Mouse (Mus musculus): ENCODE measurements around the gene Coro2a. TPM values are rescaled to one million over a fixed set of nuclear protein-coding genes. Genes with fewer than 3 reads are reported as not detected.

The Coro2a gene
- total RNA-seq, 1 experiment: 2.5 TPM

DNA sequence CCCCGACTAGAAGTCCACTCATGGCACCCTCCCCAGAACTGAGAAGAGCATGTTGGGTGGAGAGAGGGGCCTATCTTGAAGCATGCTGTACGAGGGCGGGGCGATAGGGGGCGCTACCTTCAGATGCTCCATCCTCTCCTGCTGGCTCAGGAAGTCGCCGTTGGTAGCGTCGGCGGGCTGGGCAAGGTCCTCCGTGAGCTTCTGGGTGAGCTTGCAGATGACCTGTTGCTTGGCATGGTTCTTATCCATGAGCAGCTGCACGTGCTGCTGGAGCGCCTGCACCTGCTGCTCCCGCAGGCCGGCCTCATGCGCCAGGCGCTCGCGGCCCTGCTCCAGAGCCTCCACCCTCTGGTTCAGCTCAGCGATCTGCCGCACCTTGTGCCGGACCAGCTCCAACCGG, 18.3 kb upstream of the Coro2a start:
- Histone ChIP-seq H3K36me3 (ENCODE audit: control insufficient read depth, insufficient read depth, low read length, poor library complexity, severe bottlenecking) (peaks cover 5% of the 10 kb centered on the region; the same call in 1 of the 2 replicates), H3K9me3 (ENCODE audit: control insufficient read depth, insufficient read depth, low read depth, low read length) (no peaks in the 10 kb centered on the region), H3K27ac (ENCODE audit: insufficient read depth, low read depth, low read length, poor library complexity, severe bottlenecking) (no peak overlapping the region), H3K9ac (ENCODE audit: insufficient read depth, low read depth, low read length, poor library complexity, severe bottlenecking) (peak overlapping the region; percentile 56), H3K4me3 (ENCODE audit: insufficient read depth in 1 of 2, low read depth in 1 of 2, low read length in 2 of 2, poor library complexity in 1 of 2, severe bottlenecking in 1 of 2) (peak overlapping the region; percentile 60 to 63), H3K4me1 (ENCODE audit: control insufficient read depth in 2 of 2, insufficient read depth in 2 of 2, low read length in 2 of 2, poor library complexity in 1 of 2) (peaks cover 2 to 4% of the 10 kb centered on the region in 2 experiments; a peak in 1 of 4 replicates)
- in situ Hi-C loops (cut with MboI; ENCODE audit: low sequenced_read_pairs in 2 of 2, unreplicated experiment in 2 of 2): no loop called here
- no peak for DNase-seq (ENCODE audit: low read depth, low spot score)
- TF ChIP-seq MAFK (IDR thresholded peaks at IDR 0.05; ENCODE audit: insufficient read depth, low read depth, low read length): no peak
- TF ChIP-seq ZC3H11A (IDR thresholded peaks at IDR 0.05; ENCODE audit: borderline replicate concordance, low read depth, low read length): no peak
- TF ChIP-seq HCFC1 (IDR thresholded peaks at IDR 0.05; ENCODE audit: borderline replicate concordance, insufficient read depth, low read length): no peak
- TF ChIP-seq ZNF384 (IDR thresholded peaks at IDR 0.05; ENCODE audit: low read depth, low read length): no peak
- TF ChIP-seq CHD2 (IDR thresholded peaks at IDR 0.05; ENCODE audit: low read depth, low read length): no peak

DNA sequence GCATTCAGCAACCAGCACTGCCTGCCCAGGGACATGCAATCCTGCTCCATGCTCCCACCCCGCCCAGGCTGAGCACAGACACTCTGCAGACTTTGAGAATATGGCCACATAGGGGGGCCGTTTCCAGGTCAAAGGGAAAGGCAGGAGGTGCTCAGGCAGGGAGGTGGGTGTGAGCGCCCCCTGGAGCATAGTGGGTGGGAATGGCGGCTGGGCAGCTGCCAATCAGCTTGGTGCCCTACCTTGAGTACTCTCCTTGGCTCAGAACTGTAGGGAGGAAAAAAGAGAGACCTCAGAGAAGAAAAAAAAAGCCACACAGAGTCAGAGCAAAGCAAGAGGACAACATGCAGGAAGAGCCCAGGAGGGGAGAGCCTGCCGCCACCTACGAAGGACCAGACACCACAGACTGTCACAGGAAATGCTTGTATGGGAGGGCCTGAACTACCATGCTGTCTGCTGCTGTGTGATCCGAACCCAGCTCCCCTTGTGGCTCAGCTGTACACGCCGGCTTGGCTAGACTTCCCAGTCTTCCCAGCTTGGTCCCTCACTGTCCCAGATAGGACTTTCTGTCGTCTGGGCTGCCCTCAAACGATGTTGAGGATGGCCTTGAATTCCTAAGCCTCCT, 16.3 kb upstream of the Coro2a start:
- H3K4me3 ChIP-seq (ENCODE audit: insufficient read depth in 1 of 2, low read depth in 1 of 2, low read length in 2 of 2, poor library complexity in 1 of 2, severe bottlenecking in 1 of 2): no peak overlapping the region
- H3K9me3 ChIP-seq (ENCODE audit: control insufficient read depth, insufficient read depth, low read depth, low read length): no peaks in the 10 kb centered on the region
- no peak overlapping the region for H3K27ac ChIP-seq (ENCODE audit: insufficient read depth, low read depth, low read length, poor library complexity, severe bottlenecking)
- in situ Hi-C loops (cut with MboI; ENCODE audit: low sequenced_read_pairs in 2 of 2, unreplicated experiment in 2 of 2): no loop called here
- no peak for DNase-seq (ENCODE audit: low read depth, low spot score)
- H3K4me1 ChIP-seq (ENCODE audit: control insufficient read depth in 2 of 2, insufficient read depth in 2 of 2, low read length in 2 of 2, poor library complexity in 1 of 2): peaks cover 4 to 8% of the 10 kb centered on the region in 2 experiments; a peak in 1 of 4 replicates
- H3K9ac ChIP-seq (ENCODE audit: insufficient read depth, low read depth, low read length, poor library complexity, severe bottlenecking): no peak overlapping the region; the same call in 1 of the 2 replicates
- TF ChIP-seq ZC3H11A (IDR thresholded peaks at IDR 0.05; ENCODE audit: borderline replicate concordance, low read depth, low read length) (no peak), MAFK (IDR thresholded peaks at IDR 0.05; ENCODE audit: insufficient read depth, low read depth, low read length) (no peak), ZNF384 (IDR thresholded peaks at IDR 0.05; ENCODE audit: low read depth, low read length) (no peak), HCFC1 (IDR thresholded peaks at IDR 0.05; ENCODE audit: borderline replicate concordance, insufficient read depth, low read length) (no peak), CHD2 (IDR thresholded peaks at IDR 0.05; ENCODE audit: low read depth, low read length) (no peak)
- peaks cover 3% of the 10 kb centered on the region; the same call in 1 of the 2 replicates for H3K36me3 ChIP-seq (ENCODE audit: control insufficient read depth, insufficient read depth, low read length, poor library complexity, severe bottlenecking)

- H3K9ac ChIP-seq (ENCODE audit: insufficient read depth, low read depth, low read length, poor library complexity, severe bottlenecking): no peak overlapping the region
- peaks cover 3% of the 10 kb centered on the region; the same call in 1 of the 2 replicates for H3K36me3 ChIP-seq (ENCODE audit: control insufficient read depth, insufficient read depth, low read length, poor library complexity, severe bottlenecking)
- DNase-seq (ENCODE audit: low read depth, low spot score): no peak
- no peak overlapping the region for H3K27ac ChIP-seq (ENCODE audit: insufficient read depth, low read depth, low read length, poor library complexity, severe bottlenecking)
- TF ChIP-seq MAFK (IDR thresholded peaks at IDR 0.05; ENCODE audit: insufficient read depth, low read depth, low read length): no peak
- H3K9me3 ChIP-seq (ENCODE audit: control insufficient read depth, insufficient read depth, low read depth, low read length): no peaks in the 10 kb centered on the region
- peaks cover 4 to 8% of the 10 kb centered on the region in 2 experiments; a peak in 1 of 4 replicates for H3K4me1 ChIP-seq (ENCODE audit: control insufficient read depth in 2 of 2, insufficient read depth in 2 of 2, low read length in 2 of 2, poor library complexity in 1 of 2)
- in situ Hi-C loops (cut with MboI; ENCODE audit: low sequenced_read_pairs in 2 of 2, unreplicated experiment in 2 of 2): no loop called here
- no peak overlapping the region for H3K4me3 ChIP-seq (ENCODE audit: insufficient read depth in 1 of 2, low read depth in 1 of 2, low read length in 2 of 2, poor library complexity in 1 of 2, severe bottlenecking in 1 of 2)
Observed at GRCm38 (mm10) chr4:46617408-46617807, 15.4 kb upstream of the Coro2a start.

- H3K36me3 ChIP-seq (ENCODE audit: control insufficient read depth, insufficient read depth, low read length, poor library complexity, severe bottlenecking): peaks cover 3% of the 10 kb centered on the region; the same call in 1 of the 2 replicates
- TF ChIP-seq HCFC1 (IDR thresholded peaks at IDR 0.05; ENCODE audit: borderline replicate concordance, insufficient read depth, low read length) (no peak), CHD2 (IDR thresholded peaks at IDR 0.05; ENCODE audit: low read depth, low read length) (no peak), ZNF384 (IDR thresholded peaks at IDR 0.05; ENCODE audit: low read depth, low read length) (no peak), ZC3H11A (IDR thresholded peaks at IDR 0.05; ENCODE audit: borderline replicate concordance, low read depth, low read length) (no peak), MAFK (IDR thresholded peaks at IDR 0.05; ENCODE audit: insufficient read depth, low read depth, low read length) (no peak)
- no peak for DNase-seq (ENCODE audit: low read depth, low spot score)
- H3K9me3 ChIP-seq (ENCODE audit: control insufficient read depth, insufficient read depth, low read depth, low read length): no peaks in the 10 kb centered on the region
- no peak overlapping the region for H3K27ac ChIP-seq (ENCODE audit: insufficient read depth, low read depth, low read length, poor library complexity, severe bottlenecking)
- H3K4me1 ChIP-seq (ENCODE audit: control insufficient read depth in 2 of 2, insufficient read depth in 2 of 2, low read length in 2 of 2, poor library complexity in 1 of 2): peaks cover 2 to 8% of the 10 kb centered on the region in 2 experiments; a peak in 1 of 4 replicates
- in situ Hi-C loops (cut with MboI; ENCODE audit: low sequenced_read_pairs in 2 of 2, unreplicated experiment in 2 of 2): loop anchor here in 1 of 2 experiments (5.0 kb wide), 1 partner anchor 38 kb away; the partner anchor contains the start of gene Tbc1d2
- H3K9ac ChIP-seq (ENCODE audit: insufficient read depth, low read depth, low read length, poor library complexity, severe bottlenecking): no peak overlapping the region; the same call in 1 of the 2 replicates
- peak overlapping the region; percentile 38 to 40; a peak in 3 of 4 replicates for H3K4me3 ChIP-seq (ENCODE audit: insufficient read depth in 1 of 2, low read depth in 1 of 2, low read length in 2 of 2, poor library complexity in 1 of 2, severe bottlenecking in 1 of 2)
Observed at GRCm38 (mm10) chr4:46614641-46615040, 12.6 kb upstream of the Coro2a start.

All from ES-E14 (cell line).